Mouse (Mus musculus) urinary bladder, postnatal 4 days (tissue): ENCODE measurements around the gene Krt24.

Experiments used
- DNase-seq, 2 experiments: peaks; one replicate each; pipeline ENCODE4 v3.0.0; 2021 to 2022; ENCODE audit warnings: low spot score in 2 of 2

Gene Krt24

GRCm38 (mm10) chr11:99284833-99285312, at the start of gene Krt24:
TSS of gene Krt24 (minus strand) at chr11:99285262.
- no peak for DNase-seq

DNA sequence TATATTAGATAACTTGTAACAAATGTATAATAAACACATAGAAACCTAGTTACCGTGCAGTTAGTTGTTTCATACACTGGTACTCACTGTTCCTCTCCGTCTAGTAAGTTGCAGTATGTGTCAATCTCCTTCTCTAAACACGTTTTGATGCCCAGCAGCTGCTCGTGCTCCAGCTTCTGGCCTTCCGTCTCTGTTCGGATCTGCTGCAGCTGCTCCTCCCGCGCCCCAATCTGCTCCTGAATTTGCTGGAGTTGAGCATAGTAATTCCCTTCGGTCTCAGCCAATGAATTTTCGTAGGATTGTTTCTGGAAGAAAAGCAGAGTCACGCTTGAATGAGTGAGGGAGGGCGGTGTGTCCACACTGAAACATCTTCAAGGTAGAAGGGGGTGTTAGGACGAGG, 48.4 kb upstream of the Krt24 start:
- DNase-seq = no peak

GRCm38 (mm10) chr11:99329655-99330054, 44.6 kb upstream of the Krt24 start:
- no peak for DNase-seq

DNA sequence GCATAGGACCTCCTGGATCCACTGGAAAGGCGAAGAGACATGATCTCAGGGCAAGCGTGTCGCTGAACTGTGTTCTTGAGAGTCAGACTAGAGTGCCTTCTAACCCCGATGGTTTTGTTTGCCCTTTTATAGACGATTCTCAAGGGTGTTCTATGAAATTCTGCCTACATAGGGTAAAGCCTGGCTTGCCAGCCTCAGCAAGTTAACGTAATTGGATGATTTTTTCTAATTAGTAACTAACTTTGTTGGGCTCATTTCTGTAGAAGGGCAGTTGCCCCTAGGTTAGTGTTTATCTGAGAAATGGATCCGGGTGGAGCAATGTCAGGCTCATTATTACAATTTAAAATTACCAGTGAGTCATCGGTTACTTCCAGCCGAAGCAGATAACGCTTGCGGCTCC, 37.8 kb upstream of the Krt24 start, which contains the start of gene Krt25:
Gene Krt25, minus strand, starts transcription at position 101 of the 400 bp plus-strand sequence.
- DNase-seq = no peak

DNA sequence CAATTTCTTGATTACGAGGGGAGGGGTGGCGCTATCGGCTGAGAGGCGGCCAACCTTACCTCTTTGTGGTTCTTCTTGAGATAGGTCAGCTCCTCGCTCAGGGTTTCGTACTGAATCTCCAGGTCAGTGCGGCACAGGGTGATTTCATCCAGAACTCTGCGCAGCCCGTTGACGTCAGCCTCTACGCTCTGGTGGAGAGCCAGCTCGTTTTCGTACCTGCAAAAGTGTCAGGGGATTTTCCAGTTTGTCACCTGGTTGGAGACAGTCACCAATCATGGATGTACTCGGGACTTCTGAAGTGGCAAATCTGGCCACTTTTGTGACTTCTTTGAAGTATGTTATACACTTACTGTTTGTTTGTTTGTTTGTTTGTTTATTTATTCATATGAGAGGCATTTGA, 36.0 kb upstream of the Krt24 start:
- no peak for DNase-seq

DNA sequence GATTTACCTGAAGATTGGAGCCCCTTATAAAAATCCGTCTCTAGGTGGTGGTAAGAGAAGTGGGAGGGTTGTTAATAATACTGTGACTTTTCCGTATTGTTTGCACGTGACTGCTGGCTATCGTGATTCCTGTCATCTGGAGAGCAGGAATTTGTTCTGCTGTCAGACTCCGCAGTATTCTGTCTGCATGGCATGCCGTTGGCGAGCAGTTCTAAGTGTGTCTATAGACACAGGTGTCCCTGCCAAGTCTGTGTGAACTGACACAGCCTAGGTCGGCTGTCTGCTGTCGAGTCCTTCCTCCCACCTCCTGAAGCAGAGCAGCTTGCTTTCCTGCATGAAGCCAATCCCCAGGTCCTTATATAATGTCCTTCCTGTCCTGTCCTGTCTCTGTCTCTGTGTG, 34.1 kb upstream of the Krt24 start:
- DNase-seq = no peak

DNA sequence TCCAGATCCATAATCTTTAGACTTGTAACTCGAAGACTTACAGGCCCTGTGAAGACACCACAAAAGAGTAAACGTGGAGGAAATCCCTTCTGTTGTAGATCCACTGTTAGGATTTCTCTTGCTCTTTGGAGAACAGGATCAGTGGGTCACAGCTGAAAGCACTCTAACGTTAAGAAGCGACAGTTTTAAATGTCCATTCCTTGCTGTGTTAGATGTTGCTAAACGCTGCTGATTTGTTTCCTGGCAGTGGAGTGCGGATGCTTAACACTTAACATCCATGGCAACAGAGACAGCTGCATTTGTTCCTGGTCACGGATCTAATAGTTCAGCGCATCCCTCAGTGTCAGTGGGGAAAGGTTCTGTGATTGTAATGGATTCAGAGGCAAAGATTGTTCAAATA, 31.5 kb upstream of the Krt24 start:
- DNase-seq = no peak

GRCm38 (mm10) chr11:99314594-99314993, 29.5 kb upstream of the Krt24 start:
- no peak for DNase-seq

DNA sequence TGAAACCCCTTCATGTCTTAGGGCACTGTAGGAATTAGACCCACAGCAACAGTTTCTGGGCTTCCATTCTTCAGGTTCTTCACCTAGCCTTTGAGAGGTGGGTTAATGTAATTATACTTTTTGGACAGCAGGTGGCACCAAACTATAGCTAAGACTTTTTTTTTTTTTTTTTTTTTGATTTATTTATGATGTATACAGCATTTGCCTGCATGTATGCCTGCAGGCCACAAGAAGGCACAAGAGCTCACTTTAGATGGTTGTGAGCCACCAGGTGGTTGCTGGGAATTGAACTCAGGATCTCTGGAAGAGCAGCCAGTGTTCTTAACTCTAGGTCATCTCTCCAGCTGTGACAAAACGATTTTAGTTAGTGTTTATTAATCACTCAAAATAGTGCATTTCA, 25.8 kb upstream of the Krt24 start:
- no peak for DNase-seq

- no peak for DNase-seq
Measured at GRCm38 (mm10) chr11:99307579-99307978, 22.5 kb upstream of the Krt24 start.

DNA sequence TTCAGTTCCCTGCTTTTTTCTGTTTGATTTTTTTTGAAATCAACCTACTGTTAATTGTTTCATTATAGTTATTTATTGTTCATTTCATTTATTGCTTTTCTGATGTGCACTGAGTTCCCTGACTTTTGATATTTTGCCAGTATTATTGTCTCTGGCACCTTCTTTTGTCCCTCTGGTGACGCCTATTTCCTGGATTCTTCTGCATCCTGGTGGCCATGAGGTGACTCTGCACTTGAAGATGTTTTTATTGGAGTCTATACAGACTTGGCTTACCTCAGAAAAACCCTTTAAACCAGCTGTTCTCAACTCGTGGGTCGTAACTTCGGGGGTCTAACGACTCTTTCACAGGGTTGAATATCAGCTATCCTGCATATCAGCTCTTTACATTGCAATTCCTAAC, 10.0 kb upstream of the Krt24 start:
- DNase-seq = no peak

GRCm38 (mm10) chr11:99292846-99293245, 7.8 kb upstream of the Krt24 start:
- DNase-seq = no peak

GRCm38 (mm10) chr11:99284011-99284410, 1.1 kb downstream of the Krt24 start:
- DNase-seq = no peak

- DNase-seq = no peak
Measured at GRCm38 (mm10) chr11:99283334-99283733, 1.7 kb downstream of the Krt24 start.

- no peak for DNase-seq
Measured at GRCm38 (mm10) chr11:99281116-99281515, 3.9 kb downstream of the Krt24 start.

DNA sequence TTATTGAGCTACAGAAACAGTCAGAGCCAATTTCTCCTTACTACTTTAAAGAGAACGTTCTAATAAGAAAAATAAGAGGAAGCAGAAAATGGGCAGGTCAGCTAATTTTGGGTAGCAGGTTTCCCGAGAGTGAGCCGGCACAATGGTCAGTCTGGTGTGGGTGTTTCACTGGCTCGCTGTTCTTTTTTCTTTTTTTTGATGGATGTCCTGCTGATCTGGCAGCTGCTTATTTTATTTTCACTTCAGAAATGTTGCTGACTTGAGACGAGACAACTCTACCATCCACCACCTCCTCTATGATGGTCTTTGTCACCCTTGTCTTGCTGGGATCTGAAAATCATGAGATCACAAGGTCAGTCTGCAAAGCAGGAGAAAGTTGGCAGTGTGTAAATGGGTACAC, 5.1 kb downstream of the Krt24 start:
- DNase-seq = no peak

GRCm38 (mm10) chr11:99276786-99277185, 8.3 kb downstream of the Krt24 start:
- no peak for DNase-seq

DNA sequence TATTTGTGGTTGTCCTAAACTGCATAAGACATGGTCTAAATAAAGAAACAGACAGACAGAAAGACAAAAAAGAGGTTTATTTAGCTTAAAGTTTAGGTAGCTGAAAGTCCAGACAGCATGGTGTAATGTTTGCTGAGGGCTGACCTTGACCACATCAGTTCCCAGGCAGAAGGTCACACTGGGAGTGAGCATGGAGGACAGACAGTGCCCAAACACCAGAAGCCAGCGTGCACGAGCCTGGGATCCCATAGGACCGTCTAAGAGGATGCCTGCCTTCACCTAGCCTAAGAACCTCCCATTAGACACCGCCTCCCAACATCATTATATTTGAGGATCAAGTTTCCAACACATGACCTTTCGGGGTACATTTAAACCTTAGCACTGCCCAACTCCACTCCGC, 9.4 kb downstream of the Krt24 start:
- no peak for DNase-seq

DNA sequence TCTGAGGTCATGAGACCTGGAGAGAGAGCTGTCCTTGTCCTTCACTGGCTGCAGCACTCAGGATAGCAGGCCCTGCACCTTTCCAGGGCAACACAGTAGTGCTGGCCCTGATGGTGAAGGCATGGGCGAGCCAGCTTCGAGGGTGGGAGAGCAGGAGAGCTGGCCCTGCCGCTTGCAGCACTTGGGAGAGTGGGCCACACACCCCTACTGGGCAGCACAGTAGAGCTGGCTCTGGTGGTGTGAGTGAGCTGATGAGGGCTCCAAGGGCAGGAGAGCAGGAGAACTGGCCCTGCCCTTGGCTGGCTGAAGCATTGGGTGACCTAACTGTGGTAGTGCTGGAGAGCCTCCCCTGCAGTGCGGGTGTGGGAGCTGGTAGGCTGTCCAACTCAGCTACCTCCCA, 12.3 kb downstream of the Krt24 start:
- no peak for DNase-seq

DNA sequence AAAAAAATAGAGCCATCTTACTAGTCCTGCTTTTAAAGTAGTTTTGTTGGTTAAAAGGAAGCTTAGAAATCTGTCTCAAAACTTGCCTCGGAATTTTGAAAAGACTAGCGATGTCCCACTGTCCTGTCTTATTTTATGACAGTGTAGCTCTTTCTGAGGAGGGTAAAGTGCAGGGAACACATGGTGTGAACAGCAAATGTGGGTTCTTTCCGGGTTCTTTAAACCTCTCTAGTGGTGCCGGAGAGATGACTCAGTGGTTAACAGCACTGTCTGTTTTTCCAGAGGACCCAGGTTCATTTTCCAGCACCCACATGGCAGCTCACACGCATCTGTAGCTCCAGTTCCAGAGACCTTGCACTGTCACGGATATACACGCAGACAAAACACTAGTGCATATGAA, 15.9 kb downstream of the Krt24 start:
- no peak for DNase-seq

- no peak for DNase-seq
Measured at GRCm38 (mm10) chr11:99265796-99266195, 19.3 kb downstream of the Krt24 start.

GRCm38 (mm10) chr11:99265220-99265619, 19.8 kb downstream of the Krt24 start:
- DNase-seq = no peak

- no peak for DNase-seq
Measured at GRCm38 (mm10) chr11:99256213-99256612, 28.8 kb downstream of the Krt24 start.

- DNase-seq = no peak
Measured at GRCm38 (mm10) chr11:99255316-99255715, 29.7 kb downstream of the Krt24 start.

DNA sequence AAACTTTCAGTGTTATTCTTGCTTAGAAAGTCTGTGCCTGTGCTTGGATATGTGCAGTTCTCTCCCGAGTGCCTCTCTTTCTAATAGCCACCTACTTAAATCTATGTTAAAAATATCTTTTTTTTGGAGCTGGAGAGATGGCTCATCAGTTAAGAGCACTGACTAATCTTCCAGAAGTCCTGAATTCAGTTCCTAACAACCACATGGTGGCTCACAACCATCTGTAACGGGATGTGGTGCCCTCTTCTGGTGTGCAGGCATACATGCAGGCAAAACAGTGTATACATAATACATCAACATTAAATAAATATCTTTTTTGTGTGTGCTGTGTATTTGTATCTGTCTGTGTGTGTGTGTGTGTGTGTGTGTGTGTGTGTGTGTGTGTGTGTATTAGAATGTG, 31.2 kb downstream of the Krt24 start:
- DNase-seq = no peak
